Mouse (Mus musculus) lung, embryonic 14.5 days (tissue): ENCODE data around the gene Lhx5. TPM values are rescaled to one million over a fixed set of nuclear protein-coding genes. Genes with fewer than 3 reads are reported as not detected.

Source experiments
- ATAC-seq: fragments of 200-750 bp; cut with Nextera tagmentation; 2 replicates; pipeline ENCODE4 v1.8.0; 2017; ENCODE audit warnings: mild to moderate bottlenecking, moderate TSS enrichment, moderate library complexity; ENCODE audit not compliant: insufficient read depth
- DNase-seq: peaks from one replicate; pipeline ENCODE4 v3.0.0-alpha.2; 2015
- H3K27ac ChIP-seq: fragments of 300-500 bp; sonication (generic); 2 replicates; pipeline ENCODE4 v1.5.1; 2014; ENCODE audit warnings: low read depth, mild to moderate bottlenecking, moderate library complexity
- H3K27me3 ChIP-seq: fragments of 300-500 bp; sonication (generic); 2 replicates; pipeline ENCODE4 v1.6.1; 2014; ENCODE audit warnings: low read length, control low read depth; ENCODE audit not compliant: insufficient read depth
- H3K36me3 ChIP-seq: fragments of 300-500 bp; sonication (generic); 2 replicates; pipeline ENCODE4 v1.6.1; 2014; ENCODE audit warnings: control low read depth; ENCODE audit not compliant: insufficient read depth
- H3K4me1 ChIP-seq: fragments of 300-500 bp; sonication (generic); 2 replicates; pipeline ENCODE4 v1.6.1; 2014; ENCODE audit warnings: antibody characterized with exemption, control low read depth; ENCODE audit not compliant: insufficient read depth
- H3K4me2 ChIP-seq: fragments of 300-500 bp; sonication (generic); 2 replicates; pipeline ENCODE4 v1.6.1; 2014; ENCODE audit warnings: mild to moderate bottlenecking
- H3K4me3 ChIP-seq: fragments of 300-500 bp; sonication (generic); 2 replicates; pipeline ENCODE4 v1.5.1; 2014; ENCODE audit warnings: low read depth, low read length
- H3K9ac ChIP-seq: fragments of 300-500 bp; sonication (generic); 2 replicates; pipeline ENCODE4 v1.6.1; 2014
- H3K9me3 ChIP-seq: fragments of 300-500 bp; sonication (generic); 2 replicates; pipeline ENCODE4 v1.6.1; 2016; ENCODE audit warnings: low read depth, low read length, control low read depth
- CTCF ChIP-seq: IDR thresholded peaks from 2 replicates; pipeline ENCODE4 v1.5.1; 2016; ENCODE audit warnings: antibody characterized with exemption, low read depth
- WGBS: fragments of 180-500 bp; shearing (Covaris S2); extraction: QIAGEN DNeasy Blood & Tissue Kit; methylation state at CpG from one replicate; pipeline ENCODE4 v1.1.7; 2014; 5-methylcytosine and 5-hydroxymethylcytosine counted together
- polyA plus RNA-seq: library from polyadenylated mRNA; unstranded; fragments of >200 nt; fragmentation: Nextera tagmentation; extraction: Ambion mirVana; gene quantifications from 2 replicates; pipeline ENCODE4 v1.2.1, GENCODE M21; 2014

Gene Lhx5
- polyA plus RNA-seq, 1 experiment from 2014 or later = not detected

- H3K27me3 ChIP-seq = peaks cover 17% of the 10 kb centered on the region
- ATAC-seq = no peak
- no peak overlapping the region for H3K27ac ChIP-seq
- no peak overlapping the region for H3K4me3 ChIP-seq
- no peaks in the 10 kb centered on the region for H3K4me1 ChIP-seq
- no peaks in the 10 kb centered on the region for H3K9me3 ChIP-seq
- no peaks in the 10 kb centered on the region for H3K36me3 ChIP-seq
- DNase-seq = no peak
- H3K4me2 ChIP-seq = no peak overlapping the region
- no peak overlapping the region for H3K9ac ChIP-seq
- TF ChIP-seq CTCF = no peak
- 64% methylated on average over 12 of the region's 12 CpGs for WGBS
Measured at GRCm38 (mm10) chr5:120404831-120405591, 26.5 kb upstream of the Lhx5 start.

GRCm38 (mm10) chr5:120408933-120409332 is 22.6 kb upstream of the Lhx5 start:
- DNase-seq (no peak), ATAC-seq (no peak)
- no peak for TF ChIP-seq CTCF
- H3K9ac ChIP-seq = no peak overlapping the region
- H3K27me3 ChIP-seq = peaks cover 34% of the 10 kb centered on the region
- no peak overlapping the region for H3K4me3 ChIP-seq
- no peak overlapping the region for H3K4me2 ChIP-seq
- peaks cover 6% of the 10 kb centered on the region; the same call in 1 of the 2 replicates for H3K9me3 ChIP-seq
- no peaks in the 10 kb centered on the region for H3K4me1 ChIP-seq
- no peaks in the 10 kb centered on the region for H3K36me3 ChIP-seq
- H3K27ac ChIP-seq = no peak overlapping the region
- WGBS = 64% methylated on average over 14 of the region's 14 CpGs

GRCm38 (mm10) chr5:120409385-120410378 is 21.8 kb upstream of the Lhx5 start:
- no peak for TF ChIP-seq CTCF
- no peak overlapping the region for H3K4me2 ChIP-seq
- H3K36me3 ChIP-seq = no peaks in the 10 kb centered on the region
- DNase-seq (no peak), ATAC-seq (no peak)
- peaks cover 34% of the 10 kb centered on the region for H3K27me3 ChIP-seq
- WGBS = 2% methylated on average over 41 of the region's 41 CpGs
- H3K4me3 ChIP-seq = no peak overlapping the region
- H3K4me1 ChIP-seq = no peaks in the 10 kb centered on the region
- H3K9me3 ChIP-seq = peaks cover 6% of the 10 kb centered on the region; the same call in 1 of the 2 replicates
- no peak overlapping the region for H3K9ac ChIP-seq
- H3K27ac ChIP-seq = no peak overlapping the region

- Histone ChIP-seq H3K27me3 (peaks cover 33% of the 10 kb centered on the region), H3K4me3 (no peak overlapping the region), H3K4me2 (no peak overlapping the region), H3K36me3 (no peaks in the 10 kb centered on the region), H3K9ac (no peak overlapping the region), H3K9me3 (peaks cover 6% of the 10 kb centered on the region; the same call in 1 of the 2 replicates), H3K27ac (no peak overlapping the region), H3K4me1 (no peaks in the 10 kb centered on the region)
- TF ChIP-seq CTCF = peak; percentile 42
- ATAC-seq = no peak
- WGBS = 73% methylated on average over 6 of the region's 6 CpGs
- DNase-seq = no peak
Measured at GRCm38 (mm10) chr5:120413436-120413835, 18.1 kb upstream of the Lhx5 start.

- Histone ChIP-seq H3K27me3 (peaks cover 20% of the 10 kb centered on the region), H3K36me3 (no peaks in the 10 kb centered on the region), H3K9me3 (no peaks in the 10 kb centered on the region), H3K4me1 (no peaks in the 10 kb centered on the region), H3K4me2 (no peak overlapping the region), H3K4me3 (no peak overlapping the region), H3K9ac (no peak overlapping the region), H3K27ac (no peak overlapping the region)
- ATAC-seq (no peak), DNase-seq (no peak)
- TF ChIP-seq CTCF = no peak
- 81% methylated on average over 8 of the region's 8 CpGs for WGBS
Measured at GRCm38 (mm10) chr5:120420106-120420505, 11.4 kb upstream of the Lhx5 start.

- DNase-seq = peak; percentile 95
- ATAC-seq = peak; percentile 60; the same call in 1 of the 2 replicates
- no peak for TF ChIP-seq CTCF
- Histone ChIP-seq H3K4me3 (no peak overlapping the region), H3K27ac (no peak overlapping the region), H3K9me3 (no peaks in the 10 kb centered on the region), H3K27me3 (peaks cover 56% of the 10 kb centered on the region), H3K9ac (no peak overlapping the region), H3K4me2 (no peak overlapping the region), H3K36me3 (no peaks in the 10 kb centered on the region), H3K4me1 (no peaks in the 10 kb centered on the region)
- WGBS = 3% methylated on average over 19 of the region's 19 CpGs
Measured at GRCm38 (mm10) chr5:120424039-120424438, 7.5 kb upstream of the Lhx5 start.

GRCm38 (mm10) chr5:120424657-120425056 is 6.8 kb upstream of the Lhx5 start:
- Histone ChIP-seq H3K4me3 (no peak overlapping the region), H3K27ac (no peak overlapping the region), H3K36me3 (no peaks in the 10 kb centered on the region), H3K4me2 (no peak overlapping the region), H3K9me3 (no peaks in the 10 kb centered on the region), H3K9ac (no peak overlapping the region), H3K4me1 (no peaks in the 10 kb centered on the region), H3K27me3 (peaks cover 61% of the 10 kb centered on the region)
- DNase-seq (no peak), ATAC-seq (no peak)
- WGBS = 2% methylated on average over 11 of the region's 11 CpGs
- TF ChIP-seq CTCF = no peak
